10 mouse cellular contexts compared by ENCODE assay signal in the genomic region with DNA sequence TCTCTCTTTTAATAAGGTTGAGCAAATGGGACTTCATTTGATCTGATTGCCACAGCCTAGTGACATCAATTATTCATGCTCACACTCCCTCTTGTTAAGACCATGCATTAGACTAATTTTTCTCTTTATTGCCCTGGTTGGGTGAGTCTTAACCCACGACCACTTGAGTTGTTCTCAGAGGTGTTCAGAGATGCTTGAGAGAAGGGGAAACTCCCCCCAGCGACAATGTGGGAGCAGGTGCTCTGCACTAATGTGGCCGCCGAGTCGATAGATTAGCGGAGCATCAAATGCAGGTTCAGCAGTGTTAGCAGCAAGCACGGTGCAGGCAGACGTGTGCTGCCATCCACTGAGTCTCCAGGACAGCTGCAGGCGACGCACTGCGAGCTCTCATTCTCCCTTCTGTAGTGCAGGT. TPM values are rescaled to one million over a fixed set of nuclear protein-coding genes. Genes with fewer than 3 reads are reported as not detected.
A peak's percentile ranks its signal among the peaks of the same experiment; 100 is the strongest.
DNase-seq lines count a peak whose midpoint lies in the region; ATAC-seq and TF ChIP-seq lines count a peak whose summit lies in the region.
"Had no signal": no experiment of that assay in that cellular context is flagged by ENCODE, and none has a peak within 500 bp of the region (broad histone marks: within the 10 kb centered on the region; RNA-seq: fewer than 3 reads in every experiment).

No protein-coding gene starts in this region.

- TF ChIP-seq POLR2A in CH12.LX (IDR thresholded peaks at IDR 0.05; ENCODE audit: low read depth, low read length) (no peak), myocyte (IDR thresholded peaks at IDR 0.05; ENCODE audit: insufficient read length, low read depth) (no peak)

- peaks cover 26 to 56% of the 10 kb centered on the region in 2 experiments for H3K4me1 ChIP-seq in CH12.LX (ENCODE audit: control insufficient read depth in 1 of 2, insufficient read depth in 2 of 2)
- peaks cover 88% of the 10 kb centered on the region for H3K4me1 ChIP-seq in hindbrain, embryonic 13.5 days (replicated peaks)

- in situ Hi-C loops in CH12.LX (cut with MboI; ENCODE audit: low pct_ligation_motif_present, low pct_unique_long_range_greater_than_20kb, low sequenced_read_pairs), result loop anchor here (5.0 kb wide), 1 partner anchor 78 kb away; no protein-coding TSS in a partner anchor

- no peaks in the 10 kb centered on the region for H3K9me3 ChIP-seq in CH12.LX (replicated peaks; ENCODE audit: low read length)
- H3K9me3 ChIP-seq in hindbrain, embryonic 13.5 days, result no peaks in the 10 kb centered on the region

- no peak overlapping the region for H3K9ac ChIP-seq in CH12.LX (ENCODE audit: insufficient read depth, low read depth)
- H3K9ac ChIP-seq in hindbrain, embryonic 13.5 days, result peak overlapping the region; percentile 1; the same call in 1 of the 2 replicates

- H3K27me3 ChIP-seq in CH12.LX (replicated peaks) (no peaks in the 10 kb centered on the region), myocyte (ENCODE audit: control insufficient read depth, insufficient read depth, insufficient read length) (no peaks in the 10 kb centered on the region)
- H3K27me3 ChIP-seq in hindbrain, embryonic 13.5 days, result no peaks in the 10 kb centered on the region

- no peak for TF ChIP-seq EP300 in CH12.LX (IDR thresholded peaks at IDR 0.05; ENCODE audit: low read length)

- peak; percentile 37 for DNase-seq in embryo, embryonic 11 days
- DNase-seq in embryo, embryonic 9.5 days (ENCODE audit: extremely low spot score), result no peak
- peak; percentile 29 for DNase-seq in CH12.LX (ENCODE audit: extremely low read depth)
- DNase-seq in layer of hippocampus, postnatal 10 days (ENCODE audit: low spot score in 2 of 2), result no peak
- no peak for DNase-seq in heart, adult 11 months

- H3K4me3 ChIP-seq in CH12.LX (replicated peaks in 1 of 3; ENCODE audit: low read depth in 2 of 3, low read length in 2 of 3, poor library complexity in 1 of 3) (no peak overlapping the region), myocyte (no peak overlapping the region)
- H3K4me3 ChIP-seq in hindbrain, embryonic 13.5 days, result no peak overlapping the region
- H3K4me3 ChIP-seq: layer of hippocampus, adult 2 months had no signal

- no peak for TF ChIP-seq CTCF in CH12.LX (conservative IDR thresholded peaks at IDR 0.05 in 1 of 2, IDR thresholded peaks at IDR 0.05 in 1 of 2; ENCODE audit: low read depth in 2 of 2, low read length in 2 of 2)

- dilution Hi-C loops in CH12.LX (cut with MboI; ENCODE audit: extremely low pct_ligation_motif_present, extremely low pct_unique_long_range_greater_than_20kb, low sequenced_read_pairs), result no loop called here

- ATAC-seq in hindbrain, embryonic 13.5 days (ENCODE audit: low FRiP score), result 0 out of 2 replicates have a peak, but pooled peaks have one; percentile 40
- ATAC-seq in erythroblast, adult 5-6 weeks (replicated peaks; ENCODE audit: low FRiP score, poor library complexity, severe bottlenecking), result no peak

- 36% methylated on average over 11 of the region's 11 CpGs for WGBS in hindbrain, embryonic 13.5 days

- H3K36me3 ChIP-seq in CH12.LX (replicated peaks in 1 of 2; ENCODE audit: control insufficient read depth in 1 of 2, insufficient read depth in 1 of 2, low read length in 1 of 2), result peaks cover 55 to 84% of the 10 kb centered on the region in 2 experiments
- peaks cover 26% of the 10 kb centered on the region for H3K36me3 ChIP-seq in hindbrain, embryonic 13.5 days
- H3K36me3 ChIP-seq in myocyte (ENCODE audit: control insufficient read depth, insufficient read depth), result no peaks in the 10 kb centered on the region

- no peaks in the 10 kb centered on the region for H3K79me2 ChIP-seq in CH12.LX (replicated peaks; ENCODE audit: control insufficient read depth, extremely low read depth, insufficient read depth, poor library complexity, severe bottlenecking)
- H3K79me2 ChIP-seq in myocyte (ENCODE audit: control insufficient read depth, insufficient read depth), result peaks cover 4% of the 10 kb centered on the region

- no peak overlapping the region for H3K27ac ChIP-seq in CH12.LX (ENCODE audit: insufficient read depth, low read depth)
- H3K27ac ChIP-seq in hindbrain, embryonic 13.5 days, result peak overlapping the region; percentile 79
- H3K27ac ChIP-seq: layer of hippocampus, adult 2 months had no signal

- no peak for TF ChIP-seq RAD21 in CH12.LX (IDR thresholded peaks at IDR 0.05; ENCODE audit: low read depth, low read length)

- no peak overlapping the region for H3ac ChIP-seq in myocyte (ENCODE audit: control insufficient read depth, insufficient read length)

- no peak overlapping the region for H3K4me2 ChIP-seq in CH12.LX (ENCODE audit: insufficient read depth, low read depth, poor library complexity, severe bottlenecking)
- H3K4me2 ChIP-seq in hindbrain, embryonic 13.5 days, result peak overlapping the region; percentile 9; the same call in 1 of the 2 replicates
- H3K4me2 ChIP-seq in myocyte (ENCODE audit: low read depth), result peak overlapping the region; percentile 73
- H3K4me2 ChIP-seq: heart, embryonic 11.5 days had no signal

TF ChIP-seq in CH12.LX, 34 proteins besides CTCF, POLR2A, EP300 and RAD21:
- no peak for TF ChIP-seq NELFE (IDR thresholded peaks at IDR 0.05; ENCODE audit: low read depth, low read length)
- no peak for TF ChIP-seq ZKSCAN1 (IDR thresholded peaks at IDR 0.05; ENCODE audit: borderline replicate concordance, low read depth, low read length)
- no peak for TF ChIP-seq ZMIZ1 (IDR thresholded peaks at IDR 0.05; ENCODE audit: low read depth, low read length)
- no peak for TF ChIP-seq ETS1 (conservative IDR thresholded peaks at IDR 0.05; ENCODE audit: low read depth, low read length)

TF ChIP-seq in myocyte, 11 proteins besides CTCF, POLR2A, EP300 and RAD21:
- TF ChIP-seq USF1 (IDR thresholded peaks at IDR 0.05; ENCODE audit: low read depth) (no peak), MAX (IDR thresholded peaks at IDR 0.05; ENCODE audit: low read depth) (no peak), POLR2AphosphoS2 (IDR thresholded peaks at IDR 0.05; ENCODE audit: insufficient read length, low read depth) (no peak), TCF3 (IDR thresholded peaks at IDR 0.05; ENCODE audit: insufficient read length, low read depth) (no peak), CEBPB (IDR thresholded peaks at IDR 0.05; ENCODE audit: insufficient read depth, poor library complexity, severe bottlenecking) (no peak), MYOG (IDR thresholded peaks at IDR 0.05; ENCODE audit: control insufficient read depth in 1 of 3, insufficient read depth in 1 of 3, insufficient read length in 2 of 3, low read depth in 2 of 3) (peak in 1 of 3 experiments; percentile 62), TCF12 (IDR thresholded peaks at IDR 0.05; ENCODE audit: insufficient read depth, poor library complexity, severe bottlenecking) (no peak), REST (IDR thresholded peaks at IDR 0.05; ENCODE audit: insufficient read depth, insufficient read length) (no peak), E2F4 (IDR thresholded peaks at IDR 0.05; ENCODE audit: insufficient read depth) (no peak), SRF (IDR thresholded peaks at IDR 0.05; ENCODE audit: control insufficient read depth, insufficient read length, low read depth) (no peak), MYOD1 (IDR thresholded peaks at IDR 0.05; ENCODE audit: control insufficient read depth in 1 of 3, insufficient read length in 2 of 3, low read depth in 2 of 3) (peak in 2 of 3 experiments; percentile 60 to 79)

RNA-seq across cellular contexts. Expression of gene Tesc, which starts 52.3 kb away (rescaled TPM):
- total RNA-seq in CH12.LX (2012; rRNA removed) (0.13 and 0.34 TPM in 2 replicates), CH12.LX (2014; rRNA removed) (1.3 TPM in 1 of 2 replicates, not detected in the other)
- polyA plus RNA-seq in CH12.LX (2012; ENCODE audit: insufficient read length, low read depth) (0.80 and 0.90 TPM in 2 replicates), myocyte (2012; fragmentation: generic; extraction: Trizol) (3.1 TPM)
- 1.6 and 2.0 TPM in 2 replicates for polyA plus RNA-seq in hindbrain, embryonic 13.5 days (2015; fragmentation: Nextera tagmentation; extraction: Ambion mirVana)
- 10 to 100 TPM; 41.3 to 42.2 TPM for total RNA-seq in layer of hippocampus, postnatal 10 days (2021)
- 4.6 TPM in 1 of 2 replicates, not detected in the other for total RNA-seq in erythroblast, adult 5-6 weeks (2015; ENCODE audit: low replicate concordance)
- total RNA-seq in erythroblast, adult 5-6 weeks (2017; ENCODE audit: low replicate concordance), result 0.56 and 2.6 TPM in 2 replicates

Comparison
In these comparisons a context has a peak if more than half of its experiments do, and no peak if none do; other contexts are left out.
1. DNase-seq: peak in embryo, embryonic 11 days (single experiment) and CH12.LX (single experiment); none in embryo, embryonic 9.5 days (single experiment), layer of hippocampus, postnatal 10 days (0 of 2) and heart, adult 11 months (single experiment).
2. RNA of gene Tesc, which starts 52.3 kb away (total RNA-seq): 41.3 to 42.2 TPM in layer of hippocampus, postnatal 10 days; 0.56 to 4.6 TPM in erythroblast, adult 5-6 weeks and 0.13 to 1.3 TPM in CH12.LX; every median in the first group is over 4 times any median in the second.